Mouse (Mus musculus) ES-CJ7 (cell line): ENCODE data around the gene Gm3373.
"Not testable (repeated sequence)": the region's sequence is repeated elsewhere in the genome, so short reads cannot be mapped to it uniquely, and the experiment has no call there.

ENCODE experiments used
- DNase-seq: peaks from one replicate; pipeline ENCODE4 v3.0.0; 2011; ENCODE audit warnings: low read depth, low spot score

The Gm3373 gene

GRCm38 (mm10) chr14:5741477-5741876 is at the start of gene Gm3373:
Gm3373 (minus strand) TSS chr14:5741577.
- DNase-seq: not testable (repeated sequence)

DNA sequence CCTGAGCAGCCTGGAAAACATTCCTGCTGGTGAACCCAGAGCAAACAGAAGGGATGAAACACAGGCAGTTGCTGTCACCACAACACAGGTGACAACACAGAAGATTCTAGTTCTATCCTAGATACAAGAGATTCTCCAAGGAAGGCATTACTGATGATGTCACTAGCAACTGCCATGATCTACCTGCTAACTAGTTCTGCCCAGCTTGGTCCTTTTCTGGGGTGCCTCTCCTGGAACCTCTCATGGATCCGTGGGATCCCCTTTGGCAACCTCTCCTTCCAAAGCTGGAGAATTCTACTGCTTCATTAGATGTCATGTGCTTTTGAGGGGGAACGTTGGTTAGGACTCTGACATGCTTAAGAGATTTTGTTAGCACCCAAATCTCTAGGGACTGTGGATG is 54.0 kb downstream of the Gm3373 start, which contains the start of gene Gm9603:
Gene Gm9603 (minus strand): TSS at position 101 of the 400 bp plus-strand sequence.
- DNase-seq: not testable (repeated sequence)
